Mouse (Mus musculus): ENCODE measurements around the gene Mcpt4.
"Not testable (repeated sequence)": the region's sequence is repeated elsewhere in the genome, so short reads cannot be mapped to it uniquely, and the experiment has no call there.

Mcpt4 gene

GRCm38 (mm10) chr14:56062213-56062612, at the start of gene Mcpt4:
Gene Mcpt4, minus strand, starts transcription at chr14:56062313.
- DNase-seq (ENCODE audit: low spot score in 2 of 2) = not testable (repeated sequence)

- DNase-seq (ENCODE audit: low spot score in 2 of 2) = no peak
Measured at GRCm38 (mm10) chr14:56105447-56106180, 43.5 kb upstream of the Mcpt4 start.

DNA sequence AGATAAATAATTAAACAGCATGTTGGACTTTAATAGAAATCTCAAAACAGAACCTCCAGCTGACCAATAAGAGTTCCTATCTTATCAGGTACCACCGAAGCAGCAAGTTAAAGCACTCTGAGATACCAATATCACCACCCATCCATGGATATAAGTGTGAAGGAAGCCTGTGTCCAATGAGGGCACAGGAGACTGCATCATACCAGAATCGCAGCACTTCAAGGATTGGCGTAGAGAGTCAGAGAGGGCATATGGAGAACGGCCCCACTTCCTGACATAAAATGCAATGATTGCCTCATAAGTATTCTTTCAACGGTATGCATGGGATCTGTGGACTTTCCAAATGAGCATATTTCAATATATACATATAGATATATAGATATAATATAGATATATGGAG, 42.9 kb upstream of the Mcpt4 start:
- no peak for DNase-seq (ENCODE audit: low spot score in 2 of 2)

- DNase-seq (ENCODE audit: low spot score in 2 of 2) = no peak
Measured at GRCm38 (mm10) chr14:56103452-56103851, 41.3 kb upstream of the Mcpt4 start.

DNA sequence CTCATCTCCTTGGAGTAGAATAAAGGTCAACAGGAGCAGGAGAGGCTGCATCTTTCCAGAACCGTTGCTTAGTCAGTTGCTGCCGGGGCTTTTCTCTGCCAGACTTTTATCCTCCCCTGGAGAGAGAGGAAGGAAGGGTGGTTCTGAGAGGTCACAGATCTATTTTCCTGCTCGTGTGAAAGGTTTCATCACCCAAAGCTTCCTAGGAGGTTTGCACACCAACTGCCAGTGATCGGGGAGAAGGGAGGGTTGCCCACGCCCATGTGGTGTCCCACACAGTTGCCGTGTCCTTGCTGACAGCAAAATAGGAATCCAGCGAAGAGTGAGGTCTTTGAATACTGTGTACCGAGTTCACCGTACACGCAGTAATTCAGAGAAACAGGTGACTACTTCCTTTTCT, 40.3 kb upstream of the Mcpt4 start, which contains the start of gene Ctsg:
Gene Ctsg, minus strand, starts transcription at position 189 of the 400 bp plus-strand sequence.
- DNase-seq (ENCODE audit: low spot score in 2 of 2) = no peak

GRCm38 (mm10) chr14:56098940-56099339, 36.8 kb upstream of the Mcpt4 start:
- DNase-seq (ENCODE audit: low spot score in 2 of 2) = no peak

DNA sequence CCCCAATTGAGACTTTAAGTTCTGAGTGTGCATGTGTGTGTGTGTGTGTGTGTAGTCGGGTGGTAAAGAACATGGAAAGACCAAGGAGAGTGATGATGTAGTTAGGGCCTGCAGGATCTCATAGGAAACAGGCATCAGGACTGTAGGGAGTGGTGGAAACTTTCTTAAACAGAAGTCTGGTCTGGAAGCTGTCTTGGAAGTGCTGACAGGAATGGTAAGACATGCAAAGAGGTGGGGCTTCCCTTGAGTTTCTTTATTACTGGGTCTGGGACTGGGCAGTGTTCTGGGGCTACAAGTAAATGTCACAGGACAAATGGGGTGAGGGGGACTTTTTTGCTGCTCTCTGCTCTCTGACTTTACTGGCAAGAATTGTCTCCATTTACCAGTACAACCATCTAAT, 35.5 kb upstream of the Mcpt4 start:
- no peak for DNase-seq (ENCODE audit: low spot score in 2 of 2)

GRCm38 (mm10) chr14:56093353-56093752, 31.2 kb upstream of the Mcpt4 start:
- no peak for DNase-seq (ENCODE audit: low spot score in 2 of 2)

DNA sequence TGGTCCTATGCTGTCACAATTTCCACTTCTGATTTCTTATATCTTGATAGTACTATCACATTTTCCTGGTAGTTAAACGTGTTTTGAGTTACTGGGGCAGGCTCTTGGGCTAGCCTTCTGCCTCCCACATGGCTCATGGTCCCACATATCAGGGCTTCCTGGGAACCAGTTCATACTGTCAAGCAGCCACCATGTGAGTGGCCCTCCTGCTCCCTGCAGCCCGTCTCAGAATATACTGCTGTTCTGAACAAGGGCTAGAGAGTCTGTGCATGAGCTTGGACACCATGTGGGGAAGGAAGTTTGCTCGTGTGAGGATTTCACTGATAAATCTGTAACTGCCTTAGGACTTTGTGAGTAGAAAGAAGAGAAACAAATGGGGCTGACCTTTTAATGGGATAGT, 24.6 kb upstream of the Mcpt4 start:
- DNase-seq (ENCODE audit: low spot score in 2 of 2) = no peak

- DNase-seq (ENCODE audit: low spot score in 2 of 2) = no peak
Measured at GRCm38 (mm10) chr14:56085167-56085566, 23.1 kb upstream of the Mcpt4 start, which contains the start of gene Mcpt8. Gene Mcpt8, minus strand, starts transcription at chr14:56085273.

DNA sequence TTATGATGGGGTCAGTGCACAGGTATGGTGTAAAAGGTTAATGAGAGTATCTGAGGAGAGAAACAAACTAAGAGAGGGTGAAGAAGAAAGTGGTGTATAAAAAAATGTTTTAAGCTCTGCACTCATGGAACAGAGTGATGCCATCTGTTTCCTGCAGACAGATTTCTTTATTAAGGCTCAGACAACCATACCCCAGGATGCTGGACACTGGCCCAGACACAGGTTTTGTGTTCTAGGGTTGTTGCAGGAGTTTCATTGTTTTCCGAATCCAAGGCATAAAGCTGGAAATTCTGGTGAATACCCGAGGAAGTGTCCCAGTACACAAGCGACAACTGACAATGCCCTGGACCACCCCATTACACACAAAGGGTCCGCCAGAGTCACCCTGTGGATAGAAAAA, 19.9 kb upstream of the Mcpt4 start:
- DNase-seq (ENCODE audit: low spot score in 2 of 2) = no peak

DNA sequence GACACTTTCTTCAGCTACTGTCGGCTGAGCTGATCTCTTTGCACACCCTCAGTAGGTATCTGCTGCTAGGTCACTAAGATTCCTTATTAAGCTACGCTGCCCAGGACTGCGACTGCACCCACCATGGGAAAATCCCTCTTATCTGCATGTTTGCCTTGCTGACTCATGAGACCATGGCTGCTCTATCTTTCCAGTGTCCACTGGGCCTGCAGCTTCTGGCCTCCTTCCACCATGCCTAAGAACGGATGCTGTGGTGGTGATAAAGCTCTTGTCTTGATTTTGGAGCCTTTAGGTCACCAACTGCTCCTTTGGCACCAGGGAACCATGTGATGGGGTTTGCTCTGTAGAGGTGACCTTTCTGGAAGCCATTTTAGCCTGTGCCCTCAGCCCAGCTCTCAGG, 4.4 kb downstream of the Mcpt4 start:
- no peak for DNase-seq (ENCODE audit: low spot score in 2 of 2)

- DNase-seq (ENCODE audit: low spot score in 2 of 2) = no peak
Measured at GRCm38 (mm10) chr14:56055408-56055807, 6.7 kb downstream of the Mcpt4 start.

GRCm38 (mm10) chr14:56041792-56042191, 20.3 kb downstream of the Mcpt4 start, which contains the start of gene Mcpt2:
Gene Mcpt2, plus strand, starts transcription at chr14:56042041.
- DNase-seq (ENCODE audit: low spot score in 2 of 2) = not testable (repeated sequence)

DNA sequence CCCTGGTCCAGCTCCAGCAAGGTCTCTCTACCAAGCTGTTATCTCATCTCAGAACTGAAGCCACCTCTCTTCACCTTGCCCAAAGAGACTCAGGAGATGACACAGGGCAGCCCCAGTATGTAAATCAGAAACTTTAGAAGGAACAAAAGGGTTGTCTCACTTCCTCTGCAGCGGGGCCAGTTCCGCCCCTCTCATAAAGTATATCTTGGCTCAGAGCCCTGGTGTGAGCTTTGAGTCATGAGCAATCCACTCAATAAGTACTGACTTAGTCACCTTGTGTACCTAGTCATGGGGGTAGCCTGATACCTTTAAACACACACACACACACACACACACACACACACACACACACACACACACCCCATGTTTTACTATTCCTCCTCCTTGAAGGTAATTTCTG, 27.7 kb downstream of the Mcpt4 start:
- peak; percentile 42 to 44 for DNase-seq (ENCODE audit: low spot score in 2 of 2)

GRCm38 (mm10) chr14:56030395-56030794, 31.7 kb downstream of the Mcpt4 start, which contains the start of gene Mcpt9:
Gene Mcpt9, minus strand, starts transcription at chr14:56030495.
- DNase-seq (ENCODE audit: low spot score in 2 of 2) = not testable (repeated sequence)

DNA sequence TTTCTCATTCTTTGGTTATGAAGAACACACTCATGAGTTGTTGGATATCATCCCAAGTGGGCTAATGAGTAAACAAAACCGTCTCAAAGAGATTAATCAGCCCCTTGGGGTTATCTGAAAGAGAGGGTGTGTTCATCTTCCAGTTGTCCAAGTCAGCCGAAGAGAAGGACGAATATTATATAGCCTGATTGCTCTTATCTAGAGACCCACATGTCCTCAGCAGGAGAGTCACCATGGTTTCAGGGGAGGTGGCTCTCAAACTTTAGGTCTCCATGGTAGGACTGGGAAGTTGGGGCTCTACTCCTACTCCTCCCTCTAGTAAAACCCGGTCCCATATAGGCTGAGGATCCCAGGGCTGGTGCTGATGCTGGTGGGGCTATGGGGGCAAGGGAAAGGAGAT, 40.8 kb downstream of the Mcpt4 start:
- not testable (repeated sequence) for DNase-seq (ENCODE audit: low spot score in 2 of 2)

DNA sequence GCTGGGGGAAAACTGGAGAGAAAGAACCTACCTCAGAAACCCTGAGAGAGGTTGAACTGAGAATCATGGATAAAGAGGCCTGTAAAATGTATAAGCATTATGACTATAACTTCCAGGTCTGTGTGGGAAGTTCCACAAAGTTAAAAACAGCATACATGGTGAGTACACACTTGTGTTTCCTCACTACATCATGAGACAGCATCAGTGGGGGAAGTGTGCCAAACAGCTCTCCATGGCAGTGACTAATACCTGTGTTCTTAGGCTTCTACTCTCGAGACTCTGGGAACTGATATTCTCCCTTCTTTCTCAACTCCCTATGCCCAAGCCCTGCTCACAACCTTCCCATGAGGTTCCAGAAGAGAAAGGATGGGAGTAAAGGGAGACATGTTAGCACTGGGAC, 42.7 kb downstream of the Mcpt4 start:
- DNase-seq (ENCODE audit: low spot score in 2 of 2) = no peak

- not testable (repeated sequence) for DNase-seq (ENCODE audit: low spot score in 2 of 2)
Measured at GRCm38 (mm10) chr14:56017671-56018070, 44.4 kb downstream of the Mcpt4 start, which contains the start of gene Mcpt1. Gene Mcpt1, plus strand, starts transcription at chr14:56017971.

DNA sequence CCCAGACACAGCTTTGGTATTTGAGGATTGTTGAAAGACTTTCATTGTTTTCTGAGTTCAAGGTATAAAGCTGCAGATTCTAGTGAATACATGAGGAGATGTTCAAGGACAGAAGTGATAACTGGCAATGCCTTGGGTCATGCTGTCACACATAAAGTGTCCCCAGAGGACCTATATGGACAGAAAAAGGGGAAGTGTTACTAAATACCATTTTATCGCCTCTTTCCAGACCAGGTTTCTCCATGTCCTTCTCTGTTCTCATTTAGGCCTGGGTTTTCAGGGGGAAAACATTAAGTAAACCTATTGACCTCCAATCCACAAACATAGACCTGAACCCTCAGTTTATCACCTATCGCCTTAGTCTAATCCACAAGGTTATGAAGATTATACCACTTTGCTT, 48.2 kb downstream of the Mcpt4 start:
- no peak for DNase-seq (ENCODE audit: low spot score in 2 of 2)

- no peak for DNase-seq (ENCODE audit: low spot score in 2 of 2)
Measured at GRCm38 (mm10) chr14:56013147-56013546, 49.0 kb downstream of the Mcpt4 start.
